Mouse (Mus musculus) heart, embryonic 16.5 days (tissue): ENCODE measurements around the gene Gm21119. TPM values are rescaled to one million over a fixed set of nuclear protein-coding genes. Genes with fewer than 3 reads are reported as not detected.
A peak's percentile ranks its signal among the peaks of the same experiment; 100 is the strongest.
"Not testable (repeated sequence)": the region's sequence is repeated elsewhere in the genome, so short reads cannot be mapped to it uniquely, and the experiment has no call there.

Experiments used
- ATAC-seq: fragments of 200-750 bp; cut with Nextera tagmentation; replicated peaks from 2 replicates; pipeline ENCODE4 v1.8.0; 2017; ENCODE audit warnings: moderate number of reproducible peaks; ENCODE audit not compliant: insufficient read depth, low FRiP score; ENCODE audit errors: extremely low read depth
- H3K27ac ChIP-seq: fragments of 300-500 bp; sonication (generic); 2 replicates; pipeline ENCODE4 v1.5.1; 2014; ENCODE audit warnings: mild to moderate bottlenecking, low read length, control low read depth, moderate library complexity
- H3K27me3 ChIP-seq: fragments of 300-500 bp; sonication (generic); 2 replicates; pipeline ENCODE4 v1.6.1; 2014; ENCODE audit warnings: low read length, mixed read lengths; ENCODE audit not compliant: control insufficient read depth, insufficient read depth
- H3K36me3 ChIP-seq: fragments of 300-500 bp; sonication (generic); 2 replicates; pipeline ENCODE4 v1.6.1; 2014; ENCODE audit not compliant: control insufficient read depth, insufficient read depth
- H3K4me1 ChIP-seq: fragments of 300-500 bp; sonication (generic); 2 replicates; pipeline ENCODE4 v1.6.1; 2014; ENCODE audit warnings: low read length, mixed read lengths; ENCODE audit not compliant: control insufficient read depth, insufficient read depth
- H3K4me2 ChIP-seq: fragments of 300-500 bp; sonication (generic); 2 replicates; pipeline ENCODE4 v1.6.1; 2014; ENCODE audit warnings: low read depth, mild to moderate bottlenecking, control low read depth, low read length
- H3K4me3 ChIP-seq: fragments of 300-500 bp; sonication (generic); 2 replicates; pipeline ENCODE4 v1.5.1; 2014; ENCODE audit warnings: mild to moderate bottlenecking, control low read depth, low read length
- H3K9ac ChIP-seq: fragments of 300-500 bp; sonication (generic); 2 replicates; pipeline ENCODE4 v1.6.1; 2014; ENCODE audit warnings: low read length, control low read depth
- H3K9me3 ChIP-seq: fragments of 300-500 bp; sonication (generic); replicated peaks from 2 replicates; pipeline ENCODE4 v1.6.1; 2016; ENCODE audit warnings: low read length; ENCODE audit not compliant: control insufficient read depth
- WGBS: fragments of 180-500 bp; shearing (Covaris S2); extraction: QIAGEN DNeasy Blood & Tissue Kit; methylation state at CpG from one replicate; pipeline ENCODE4 v1.1.7; 2014; 5-methylcytosine and 5-hydroxymethylcytosine counted together
- polyA plus RNA-seq: library from polyadenylated mRNA; unstranded; fragments of >200 nt; fragmentation: Nextera tagmentation; extraction: Ambion mirVana; gene quantifications from 2 replicates; pipeline ENCODE4 v1.2.1, GENCODE M21; 2015

The Gm21119 gene
- polyA plus RNA-seq, 1 experiment from 2014 or later: 0.22 TPM

GRCm38 (mm10) chr8:20593841-20594240 lies 20.9 kb upstream of the Gm21119 start:
- not testable (repeated sequence) for H3K4me3 ChIP-seq, H3K4me1 ChIP-seq, H3K27me3 ChIP-seq, ATAC-seq, H3K4me2 ChIP-seq, H3K9ac ChIP-seq, H3K36me3 ChIP-seq, H3K9me3 ChIP-seq, H3K27ac ChIP-seq
- no CpG with 5 or more reads among the region's 4 CpGs for WGBS

DNA sequence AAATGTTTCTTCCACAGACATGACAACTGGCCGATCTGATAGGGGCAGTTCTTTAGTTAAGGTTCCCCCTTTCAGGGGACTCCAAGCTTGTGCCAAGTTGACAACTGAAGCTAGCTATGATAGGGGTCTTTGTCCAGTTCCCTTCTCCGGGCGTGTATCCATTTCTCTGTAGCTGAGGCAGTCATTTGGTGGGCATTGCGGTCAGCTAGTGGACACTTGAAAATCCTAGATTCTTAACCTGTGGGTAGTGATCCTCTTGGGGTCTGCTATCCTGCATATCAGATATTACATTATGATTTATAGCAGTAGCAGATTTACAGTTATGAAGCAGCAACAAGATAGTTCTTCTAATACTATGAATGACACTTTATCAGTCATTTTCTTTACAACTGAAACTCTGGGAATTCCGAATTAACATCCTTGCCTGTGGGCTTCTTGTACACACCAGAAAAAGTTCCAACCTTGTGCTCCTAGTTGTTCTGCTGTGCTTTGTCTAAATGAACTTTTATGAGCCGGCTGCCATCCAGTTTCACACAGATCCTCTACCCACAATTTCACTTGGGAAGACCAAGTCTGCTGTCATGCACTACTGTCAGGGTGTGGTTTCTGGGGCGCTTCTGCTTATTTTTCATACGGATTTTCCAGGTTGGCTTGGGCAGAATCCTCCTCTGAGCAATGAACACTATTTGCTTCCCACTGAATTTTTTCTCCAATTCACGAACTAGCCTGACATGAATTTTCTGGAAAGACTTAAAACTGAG lies 18.5 kb upstream of the Gm21119 start:
- H3K27me3 ChIP-seq, H3K27ac ChIP-seq, H3K9me3 ChIP-seq, H3K4me2 ChIP-seq, H3K4me3 ChIP-seq, H3K9ac ChIP-seq, H3K36me3 ChIP-seq, ATAC-seq, H3K4me1 ChIP-seq: not testable (repeated sequence)
- WGBS: 72% methylated on average over 5 of the region's 9 CpGs

DNA sequence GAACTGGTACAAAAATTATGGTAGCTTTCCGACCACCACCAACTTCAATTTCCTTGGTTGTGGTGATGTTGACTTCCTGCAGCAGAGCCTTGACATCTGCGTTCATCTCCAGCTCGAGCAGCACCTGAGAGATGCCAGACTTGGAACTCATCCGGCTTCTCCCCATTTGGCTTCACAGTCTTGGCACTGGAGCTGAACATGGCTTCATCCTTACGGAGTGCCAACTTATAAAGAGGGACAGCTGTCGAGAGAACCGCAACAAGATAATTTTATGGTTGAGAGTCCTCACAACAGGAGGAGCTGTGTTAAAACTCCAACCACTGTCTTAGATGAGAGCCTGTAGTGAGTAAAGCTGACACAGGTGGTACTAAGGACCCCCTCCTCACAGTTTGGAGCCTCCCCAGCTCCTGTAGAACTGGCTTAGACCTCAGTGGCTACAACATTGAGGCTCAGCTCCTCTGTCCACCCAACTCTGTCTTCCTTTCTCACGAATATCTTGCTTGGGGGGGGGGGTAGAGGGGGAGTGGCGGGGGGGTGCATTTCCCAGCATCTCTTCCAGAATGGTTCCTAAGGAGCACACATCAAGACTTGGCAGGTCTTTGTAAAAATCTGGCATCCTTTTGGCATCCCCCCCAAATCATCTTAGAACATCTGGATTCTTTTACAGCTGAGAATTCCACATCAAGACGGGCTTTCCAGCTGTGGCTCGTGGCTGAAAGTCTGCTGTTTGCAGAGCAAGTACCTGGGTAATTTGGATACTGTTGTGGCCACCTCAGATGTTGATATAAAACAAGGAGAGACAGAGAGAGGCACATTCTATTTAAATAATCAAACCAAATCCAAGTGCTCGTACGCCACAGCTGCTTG lies 17.6 kb upstream of the Gm21119 start:
- not testable (repeated sequence) for H3K36me3 ChIP-seq, H3K9ac ChIP-seq, H3K4me1 ChIP-seq, H3K9me3 ChIP-seq, H3K4me2 ChIP-seq, H3K27ac ChIP-seq, H3K4me3 ChIP-seq, H3K27me3 ChIP-seq
- 81% methylated on average over 9 of the region's 13 CpGs for WGBS
- ATAC-seq: peak; percentile 67; the same call in 1 of the 2 replicates

DNA sequence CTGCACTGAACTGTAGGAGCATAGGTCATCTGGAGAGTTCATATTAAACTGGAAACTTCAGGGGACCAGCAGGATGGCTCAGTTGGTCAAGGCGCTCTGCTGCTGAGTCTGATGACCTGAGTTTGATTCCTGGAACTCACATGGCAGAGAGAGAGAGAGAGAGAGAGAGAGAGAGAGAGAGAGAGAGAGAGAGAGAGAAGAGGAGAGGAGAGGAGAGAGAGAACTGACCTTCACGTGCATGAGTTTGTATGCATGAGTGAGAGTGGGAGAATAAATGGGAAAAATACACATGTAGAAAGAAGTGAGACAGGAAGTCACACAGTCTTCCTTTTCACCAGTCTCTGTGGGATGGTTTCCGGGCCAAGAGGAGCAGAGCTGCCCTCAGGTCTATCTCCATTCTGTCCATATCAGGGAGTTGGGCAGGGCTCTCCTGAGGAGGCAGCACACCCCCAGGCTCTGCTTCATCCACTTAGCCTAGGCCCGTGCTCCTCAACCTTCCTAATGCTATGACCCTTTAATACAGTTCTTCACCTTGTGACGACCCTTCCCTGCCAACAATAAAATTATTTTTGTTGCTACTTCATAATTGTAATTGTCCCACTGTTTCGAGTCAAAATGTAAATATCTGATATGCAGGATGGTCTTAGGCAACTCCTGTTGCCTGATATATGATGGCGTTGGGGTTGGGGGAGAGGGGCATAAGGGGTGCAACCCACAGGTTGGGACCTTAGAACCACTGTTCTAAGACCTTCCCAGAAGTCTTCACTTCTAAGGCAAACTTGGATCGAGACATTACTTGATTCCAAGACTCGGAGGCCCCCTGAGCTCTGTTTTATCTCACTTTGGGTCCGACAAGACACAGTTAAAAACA lies 16.2 kb upstream of the Gm21119 start:
- ATAC-seq: peak; percentile 41; the same call in 1 of the 2 replicates
- not testable (repeated sequence) for H3K27me3 ChIP-seq, H3K4me2 ChIP-seq, H3K9me3 ChIP-seq, H3K9ac ChIP-seq, H3K4me1 ChIP-seq, H3K4me3 ChIP-seq, H3K36me3 ChIP-seq, H3K27ac ChIP-seq
- WGBS: 79% methylated on average over 5 of the region's 10 CpGs

DNA sequence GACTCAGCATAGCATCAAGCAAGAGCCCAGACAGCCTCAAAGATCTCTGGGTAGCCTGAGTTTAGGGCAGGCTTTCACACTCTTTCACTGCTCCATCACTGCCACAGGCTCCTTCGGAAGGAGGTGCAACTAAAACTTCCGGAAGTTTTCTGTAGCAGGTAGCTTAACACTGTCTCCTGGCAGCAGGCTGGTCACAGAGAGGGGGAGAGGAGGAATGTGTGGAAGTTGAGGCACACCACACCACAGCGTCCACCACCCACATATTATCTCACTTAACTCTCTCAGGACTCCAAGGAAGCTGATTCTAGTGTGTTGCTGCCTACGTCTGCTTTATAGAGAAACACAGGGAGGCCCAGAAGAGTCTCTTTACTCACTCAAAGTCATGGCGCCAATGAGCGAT lies 15.4 kb upstream of the Gm21119 start:
- H3K9me3 ChIP-seq, H3K27me3 ChIP-seq, H3K36me3 ChIP-seq, H3K4me1 ChIP-seq, H3K27ac ChIP-seq, H3K4me2 ChIP-seq, ATAC-seq, H3K9ac ChIP-seq, H3K4me3 ChIP-seq: not testable (repeated sequence)
- 80% methylated on average over 3 of the region's 6 CpGs for WGBS

- ATAC-seq, H3K4me3 ChIP-seq, H3K36me3 ChIP-seq, H3K9ac ChIP-seq, H3K4me1 ChIP-seq, H3K4me2 ChIP-seq, H3K27ac ChIP-seq, H3K27me3 ChIP-seq, H3K9me3 ChIP-seq: not testable (repeated sequence)
- whole genome bisulfite sequencing: no CpG with 5 or more reads among the region's 1 CpGs
Observed at GRCm38 (mm10) chr8:20610856-20611255, 3.9 kb upstream of the Gm21119 start.

DNA sequence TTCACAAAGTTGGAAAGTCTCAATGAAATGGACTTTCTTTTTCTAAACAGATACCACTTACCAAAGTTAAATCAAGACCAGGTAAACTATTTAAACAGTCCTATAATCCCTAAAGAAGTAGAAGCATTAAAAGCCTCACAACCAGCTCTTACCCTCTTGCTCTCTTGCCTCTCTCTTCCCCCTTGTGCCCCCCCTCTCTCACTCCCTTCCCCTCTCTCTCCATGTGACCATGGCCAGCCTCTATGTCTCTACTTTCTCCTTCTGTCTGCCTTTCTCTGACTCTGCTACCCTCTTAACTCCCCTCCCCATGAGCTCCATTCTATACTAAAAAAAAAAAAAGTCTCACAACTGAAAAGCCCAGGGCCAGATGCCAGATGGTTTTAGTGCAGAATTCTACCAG lies 2.0 kb upstream of the Gm21119 start:
- not testable (repeated sequence) for ATAC-seq, H3K36me3 ChIP-seq, H3K9me3 ChIP-seq, H3K27me3 ChIP-seq, H3K4me3 ChIP-seq, H3K27ac ChIP-seq, H3K4me1 ChIP-seq, H3K4me2 ChIP-seq, H3K9ac ChIP-seq

DNA sequence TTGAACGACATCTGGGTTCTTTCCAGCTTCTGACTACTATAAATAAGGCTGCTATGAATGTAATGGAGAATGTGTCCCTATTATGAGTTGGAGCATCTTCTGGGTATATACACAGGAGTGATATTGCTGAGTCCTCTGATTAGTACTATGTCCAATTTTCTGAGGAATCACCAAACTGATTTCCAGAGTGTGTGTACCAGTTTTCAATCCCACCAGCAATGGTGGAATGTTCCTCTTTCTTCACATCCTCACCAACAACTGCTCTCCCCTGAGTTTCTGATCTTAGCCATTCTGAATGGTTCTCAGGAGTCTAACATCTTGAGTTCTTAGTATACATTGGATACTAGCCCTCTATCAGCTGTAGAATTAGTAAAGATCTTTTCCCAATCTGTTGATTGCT lies 16.0 kb downstream of the Gm21119 start:
- H3K9me3 ChIP-seq, H3K4me2 ChIP-seq, H3K27me3 ChIP-seq, H3K4me1 ChIP-seq, H3K4me3 ChIP-seq, ATAC-seq, H3K36me3 ChIP-seq, H3K9ac ChIP-seq, H3K27ac ChIP-seq: not testable (repeated sequence)
- WGBS: 51% methylated on average over 1 of the region's 1 CpGs

DNA sequence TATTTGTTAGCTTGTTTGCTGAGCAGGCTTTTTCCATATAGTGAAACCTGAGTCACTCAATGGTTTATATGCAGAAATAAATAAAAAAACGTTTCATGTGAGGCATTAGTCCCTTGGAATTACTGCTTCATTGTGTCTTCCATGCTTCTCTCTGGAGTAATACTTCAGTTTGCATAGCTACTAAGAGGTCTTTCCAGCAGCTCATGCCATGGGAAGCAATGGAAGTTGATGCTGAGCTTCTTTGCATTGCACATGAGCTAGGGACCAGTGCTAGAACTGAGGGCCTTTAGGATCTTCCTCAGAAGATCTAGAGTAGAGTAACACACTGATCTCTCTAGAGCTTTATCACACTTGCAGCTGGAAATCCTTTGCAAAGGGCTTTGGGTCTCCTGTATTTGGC lies 23.2 kb downstream of the Gm21119 start:
- H3K27me3 ChIP-seq, H3K4me2 ChIP-seq, H3K36me3 ChIP-seq, H3K9ac ChIP-seq, H3K27ac ChIP-seq, H3K4me3 ChIP-seq, H3K9me3 ChIP-seq, H3K4me1 ChIP-seq, ATAC-seq: not testable (repeated sequence)
- WGBS: no CpG with 5 or more reads among the region's 1 CpGs
